Mouse (Mus musculus) ES-E14 (cell line): ENCODE data around the gene Lrpap1.

Experiments used
- HCFC1 ChIP-seq: IDR thresholded peaks from 2 replicates; pipeline ENCODE4 v1.6.1; 2012; ENCODE audit warnings: low read length, inconsistent platforms, borderline replicate concordance; ENCODE audit not compliant: insufficient read depth
- ZC3H11A ChIP-seq: IDR thresholded peaks from 2 replicates; pipeline ENCODE4 v1.6.1; 2012; ENCODE audit warnings: low read depth, mild to moderate bottlenecking, inconsistent platforms, low read length, borderline replicate concordance
- ZNF384 ChIP-seq: IDR thresholded peaks from 2 replicates; pipeline ENCODE4 v1.6.1; 2012; ENCODE audit warnings: low read depth, low read length, inconsistent platforms

DNA sequence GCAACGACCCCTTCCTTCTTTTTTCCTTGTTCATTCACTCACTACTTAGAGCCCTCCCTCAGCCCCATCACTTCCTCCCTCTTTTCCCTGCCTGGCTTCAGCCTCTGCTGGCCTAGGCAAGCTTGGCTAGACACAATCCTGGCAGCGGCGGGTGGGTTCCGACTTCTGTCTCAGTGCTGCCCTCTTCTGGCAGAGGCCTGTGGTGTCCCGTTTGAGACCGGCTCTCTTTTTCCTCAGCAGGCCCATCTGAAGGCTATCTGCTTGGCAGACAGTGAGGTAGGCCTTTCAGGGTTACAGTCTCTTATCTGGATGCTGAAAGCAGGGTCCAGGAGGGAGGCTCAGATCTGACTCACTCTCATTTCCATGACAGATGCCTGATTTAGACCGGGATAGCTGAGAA lies 26.2 kb upstream of the Lrpap1 start:
- TF ChIP-seq ZC3H11A (no peak), ZNF384 (no peak), HCFC1 (no peak)
